Mouse (Mus musculus) ES-E14 (cell line): ENCODE results near the gene Elavl1.
"Not testable (repeated sequence)": the region's sequence is repeated elsewhere in the genome, so short reads cannot be mapped to it uniquely, and the experiment has no call there.

Experiments used
- HCFC1 ChIP-seq: IDR thresholded peaks from 2 replicates; pipeline ENCODE4 v1.6.1; 2012; ENCODE audit warnings: low read length, inconsistent platforms, borderline replicate concordance; ENCODE audit not compliant: insufficient read depth
- ZC3H11A ChIP-seq: IDR thresholded peaks from 2 replicates; pipeline ENCODE4 v1.6.1; 2012; ENCODE audit warnings: low read depth, mild to moderate bottlenecking, inconsistent platforms, low read length, borderline replicate concordance

GRCm38 (mm10) chr8:4255471-4255870 lies 69.7 kb downstream of the Elavl1 start:
- TF ChIP-seq HCFC1, ZC3H11A: not testable (repeated sequence)
